ENCODE assay signal across 7 mouse cellular contexts in genomic region chr11:76540973-76541372, GRCm38 (mm10).
DNase-seq lines count a peak whose midpoint lies in the region; ATAC-seq and TF ChIP-seq lines count a peak whose summit lies in the region.

No protein-coding gene starts in this region.

- peak; percentile 75 for TF ChIP-seq CTCF in C2C12 (IDR thresholded peaks at IDR 0.05; ENCODE audit: control insufficient read depth, insufficient read depth, insufficient read length)
- peak; percentile 92 for TF ChIP-seq CTCF in kidney, postnatal 0 days (IDR thresholded peaks at IDR 0.05; ENCODE audit: low read depth)

- in situ Hi-C loops in ES-E14 (cut with MboI; ENCODE audit: low sequenced_read_pairs in 2 of 2, unreplicated experiment in 2 of 2) = no loop called here

- H3K79me2 ChIP-seq in C2C12 (ENCODE audit: control insufficient read depth, insufficient read depth) = peaks cover 10% of the 10 kb centered on the region

- no peak overlapping the region for H3K9ac ChIP-seq in ES-E14 (ENCODE audit: insufficient read depth, low read depth, low read length, poor library complexity, severe bottlenecking)
- H3K9ac ChIP-seq in kidney, postnatal 0 days (ENCODE audit: low read depth, low read length) = no peak overlapping the region

- H3K4me3 ChIP-seq in C2C12 (ENCODE audit: insufficient read depth, poor library complexity, severe bottlenecking) (no peak overlapping the region), ES-E14 (ENCODE audit: insufficient read depth in 1 of 2, low read depth in 1 of 2, low read length in 2 of 2, poor library complexity in 1 of 2, severe bottlenecking in 1 of 2) (no peak overlapping the region)
- no peak overlapping the region for H3K4me3 ChIP-seq in kidney, postnatal 0 days (replicated peaks; ENCODE audit: low read depth, low read length)

- H3K79me3 ChIP-seq in C2C12 (ENCODE audit: low read depth) = peaks cover 8% of the 10 kb centered on the region

- no peak overlapping the region for H3K27ac ChIP-seq in ES-E14 (ENCODE audit: insufficient read depth, low read depth, low read length, poor library complexity, severe bottlenecking)
- H3K27ac ChIP-seq in kidney, postnatal 0 days = no peak overlapping the region

- H3K9me3 ChIP-seq in ES-E14 (ENCODE audit: control insufficient read depth, insufficient read depth, low read depth, low read length) = no peaks in the 10 kb centered on the region
- no peaks in the 10 kb centered on the region for H3K9me3 ChIP-seq in kidney, postnatal 0 days (replicated peaks; ENCODE audit: low read length)

- peaks cover 7% of the 10 kb centered on the region for H3K36me3 ChIP-seq in C2C12 (ENCODE audit: control insufficient read depth, insufficient read depth)
- no peaks in the 10 kb centered on the region for H3K36me3 ChIP-seq in ES-E14 (ENCODE audit: control insufficient read depth, insufficient read depth, low read length, poor library complexity, severe bottlenecking)
- H3K36me3 ChIP-seq in kidney, postnatal 0 days (ENCODE audit: insufficient read depth, low read length) = no peaks in the 10 kb centered on the region

- no peaks in the 10 kb centered on the region for H3K27me3 ChIP-seq in C2C12 (ENCODE audit: control insufficient read depth, insufficient read depth, insufficient read length)
- H3K27me3 ChIP-seq in kidney, postnatal 0 days (ENCODE audit: insufficient read depth, low read length) = no peaks in the 10 kb centered on the region

- no peak for DNase-seq in ES-E14 (ENCODE audit: low read depth, low spot score)
- peak; percentile 64 for DNase-seq in cerebellum, adult 8-10 months
- peak; percentile 55 to 72 for DNase-seq in gastrocnemius, postnatal 4 days (ENCODE audit: low spot score in 2 of 2)
- DNase-seq in kidney, postnatal 0 days (ENCODE audit: low spot score) = peak; percentile 80
- peak; percentile 52 for DNase-seq in lung, postnatal 25 days (ENCODE audit: low spot score)
- peak; percentile 14 for DNase-seq in spleen, adult 12 weeks (ENCODE audit: low spot score)

- WGBS in kidney, postnatal 0 days = 30% methylated on average over 1 of the region's 1 CpGs

- H3ac ChIP-seq in C2C12 (ENCODE audit: control insufficient read depth, insufficient read length, low read depth) = no peak overlapping the region

- peaks cover 2 to 5% of the 10 kb centered on the region in 2 experiments; a peak in 1 of 4 replicates for H3K4me1 ChIP-seq in ES-E14 (ENCODE audit: control insufficient read depth in 2 of 2, insufficient read depth in 2 of 2, low read length in 2 of 2, poor library complexity in 1 of 2)
- no peaks in the 10 kb centered on the region for H3K4me1 ChIP-seq in kidney, postnatal 0 days (replicated peaks; ENCODE audit: insufficient read depth, low read length)

- peak; percentile 63; the same call in 1 of the 2 replicates for ATAC-seq in kidney, postnatal 0 days (replicated peaks; ENCODE audit: low FRiP score, low read depth)

- no peak overlapping the region for H3K4me2 ChIP-seq in kidney, postnatal 0 days (ENCODE audit: low read length)

TF ChIP-seq in C2C12, 6 proteins besides CTCF, POLR2A, EP300 and RAD21:
- TF ChIP-seq MAX (IDR thresholded peaks at IDR 0.05) = no peak
TF ChIP-seq in C2C12: peak in this region for 0.

TF ChIP-seq in ES-E14, 5 proteins besides CTCF, POLR2A, EP300 and RAD21:
- 0 out of 2 replicates have a peak, but pooled peaks have one; percentile 13 for TF ChIP-seq ZC3H11A (IDR thresholded peaks at IDR 0.05; ENCODE audit: borderline replicate concordance, low read depth, low read length)
- no peak for TF ChIP-seq MAFK (IDR thresholded peaks at IDR 0.05; ENCODE audit: insufficient read depth, low read depth, low read length)
- TF ChIP-seq HCFC1 (IDR thresholded peaks at IDR 0.05; ENCODE audit: borderline replicate concordance, insufficient read depth, low read length) = no peak
- no peak for TF ChIP-seq ZNF384 (IDR thresholded peaks at IDR 0.05; ENCODE audit: low read depth, low read length)
- TF ChIP-seq CHD2 (IDR thresholded peaks at IDR 0.05; ENCODE audit: low read depth, low read length) = no peak
TF ChIP-seq in ES-E14: peak in this region for 1.
